Mouse (Mus musculus) left cerebral cortex, adult 11 months (tissue): ENCODE results near the gene Atp1a1.

Source experiments
- DNase-seq: peaks from one replicate; pipeline ENCODE4 v3.0.0; 2022; ENCODE audit warnings: low spot score

The Atp1a1 gene

DNA sequence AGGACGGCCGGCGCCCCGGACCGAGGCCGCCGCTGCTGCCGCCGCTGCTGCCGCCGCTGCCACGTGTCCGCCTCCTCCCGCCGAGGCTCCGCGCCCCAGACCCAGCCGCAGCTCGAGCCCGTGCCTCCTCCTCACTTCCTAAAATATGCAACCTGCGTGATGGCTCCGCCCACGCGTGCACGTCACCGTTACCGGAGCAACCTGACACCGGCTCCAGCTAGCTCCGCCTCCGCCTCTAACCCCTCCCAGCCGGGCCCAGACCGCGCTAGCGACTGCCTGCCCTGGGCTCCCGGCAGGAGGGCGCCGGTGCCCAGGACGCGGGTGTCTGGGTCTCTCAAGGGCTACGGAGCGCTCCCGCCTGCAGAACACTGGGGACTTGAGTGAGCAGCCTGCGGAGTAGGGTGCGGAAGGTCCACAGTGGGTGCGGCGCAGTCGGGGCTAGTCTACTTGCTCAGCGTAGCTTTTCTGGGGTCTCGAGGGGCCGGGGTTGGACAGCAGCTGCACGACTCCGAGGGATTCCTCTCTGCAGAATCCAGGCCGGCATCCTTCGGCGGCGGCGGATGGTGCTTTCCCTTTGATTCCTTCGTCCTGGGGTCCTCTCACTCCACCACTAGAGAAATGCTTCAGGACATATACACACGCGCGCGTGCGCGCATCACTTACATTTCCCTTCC is at the start of gene Atp1a1:
Gene Atp1a1 (minus strand): TSS at position 135 of the 674 bp plus-strand sequence.
- peak; percentile 99 for DNase-seq

DNA sequence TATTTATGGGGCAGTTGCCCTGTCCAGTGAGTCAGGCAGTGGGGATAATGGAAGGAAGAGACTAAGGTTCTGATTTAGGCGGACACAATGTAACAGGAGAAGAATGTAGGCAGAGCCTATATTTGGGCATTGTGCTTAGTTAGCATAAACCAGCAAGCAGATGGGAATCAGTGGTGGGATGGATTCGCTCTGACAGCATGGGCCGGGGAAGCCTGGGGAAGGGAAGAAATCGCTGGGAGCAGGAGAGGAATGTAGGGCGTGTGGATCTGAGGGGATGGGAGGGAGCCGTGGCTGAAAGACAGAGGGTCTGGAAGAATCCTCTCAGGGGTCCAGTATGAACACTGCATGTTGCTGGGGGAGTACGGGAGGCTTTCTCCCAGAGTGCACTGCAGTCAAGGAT is 49.0 kb upstream of the Atp1a1 start:
- peak; percentile 45 for DNase-seq

DNA sequence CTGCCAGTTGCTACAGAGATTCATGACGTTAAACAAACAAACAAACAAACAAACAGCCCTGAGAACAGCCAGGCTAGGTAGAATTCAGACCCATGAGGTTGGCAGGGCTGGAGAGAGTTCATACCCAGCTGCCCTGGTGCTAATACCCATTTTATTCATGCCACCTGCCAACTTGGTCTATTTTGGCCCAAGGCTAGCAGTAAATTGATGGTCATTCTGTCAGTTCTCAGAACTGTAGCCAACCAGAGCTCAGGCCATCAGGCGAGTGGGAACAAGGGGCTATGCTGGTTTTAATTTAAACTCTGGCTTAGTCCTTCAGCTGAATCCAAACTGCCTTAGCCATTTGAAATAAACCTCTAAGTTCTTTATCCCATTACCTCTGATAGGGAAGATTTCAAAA is 48.5 kb upstream of the Atp1a1 start:
- no peak for DNase-seq

DNA sequence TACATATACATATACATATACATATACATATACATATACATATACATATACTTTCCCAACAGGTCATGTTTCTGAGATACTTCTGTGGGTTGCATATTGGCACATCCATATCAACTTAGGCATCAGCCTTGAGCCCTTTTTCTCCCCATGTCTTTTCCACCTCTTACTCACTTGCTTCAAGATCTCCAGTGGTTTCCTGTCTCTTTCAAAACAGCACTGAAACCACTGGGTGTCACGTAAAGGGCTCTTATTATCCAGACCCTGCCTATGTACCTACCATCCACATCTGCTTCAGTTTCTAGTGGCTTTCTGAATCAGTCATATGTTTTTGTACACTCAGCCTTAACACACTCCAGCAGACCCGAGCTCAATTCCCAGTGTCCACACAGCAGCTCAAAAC is 45.8 kb upstream of the Atp1a1 start:
- DNase-seq, result no peak

DNA sequence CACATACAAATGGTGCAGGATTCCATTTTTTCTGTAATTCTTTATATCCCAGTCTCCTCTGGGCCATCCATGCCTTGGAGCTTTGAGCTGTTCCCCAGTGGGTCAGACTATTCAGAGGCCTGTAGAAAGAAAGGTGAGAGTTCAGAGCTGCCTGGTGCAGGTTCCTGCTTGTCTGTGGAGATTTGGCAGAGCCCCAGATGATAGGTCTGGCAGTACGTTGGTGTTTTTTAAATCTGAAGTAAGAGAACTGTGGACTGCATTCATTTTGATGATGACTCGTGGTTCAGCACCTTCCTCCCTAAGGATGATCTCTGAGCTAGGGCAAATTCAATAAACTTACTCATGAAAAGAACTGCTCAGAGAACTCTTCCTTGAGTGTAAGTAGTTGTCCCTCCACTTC is 44.8 kb upstream of the Atp1a1 start:
- DNase-seq, result no peak

DNA sequence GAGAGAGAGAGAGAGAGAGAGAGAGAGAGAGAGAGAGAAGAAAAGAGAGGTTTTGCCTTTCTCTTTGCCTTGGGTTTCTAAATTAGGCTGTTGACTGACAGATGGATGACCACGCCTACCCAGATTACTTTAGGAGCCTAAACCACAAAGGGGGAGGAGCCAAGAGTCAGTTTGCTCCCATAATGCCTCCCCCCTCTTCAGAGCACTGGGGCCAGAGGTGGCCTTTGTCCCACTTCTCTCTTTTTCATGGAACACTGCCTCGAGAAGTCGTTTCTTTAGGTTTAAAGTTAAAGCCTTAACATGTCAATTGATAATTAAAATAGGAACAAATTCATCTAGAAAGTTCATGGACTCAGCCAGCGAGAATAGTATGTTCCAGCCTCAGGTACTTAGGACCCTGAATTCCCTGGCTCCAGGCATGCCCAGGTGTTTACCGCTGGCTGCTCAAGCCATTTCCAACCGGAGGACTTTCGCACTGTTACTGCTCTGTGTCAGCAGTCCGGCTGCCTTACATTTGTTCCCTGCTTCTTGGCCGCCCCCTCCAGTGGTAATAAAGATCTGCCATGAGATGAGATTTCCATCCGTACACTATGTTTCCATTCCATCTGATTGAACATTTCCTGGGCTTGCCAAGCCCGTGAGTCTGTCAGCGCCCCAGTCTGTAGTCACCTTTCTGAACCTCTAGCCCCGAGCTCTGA is 43.8 kb upstream of the Atp1a1 start:
- no peak for DNase-seq

DNA sequence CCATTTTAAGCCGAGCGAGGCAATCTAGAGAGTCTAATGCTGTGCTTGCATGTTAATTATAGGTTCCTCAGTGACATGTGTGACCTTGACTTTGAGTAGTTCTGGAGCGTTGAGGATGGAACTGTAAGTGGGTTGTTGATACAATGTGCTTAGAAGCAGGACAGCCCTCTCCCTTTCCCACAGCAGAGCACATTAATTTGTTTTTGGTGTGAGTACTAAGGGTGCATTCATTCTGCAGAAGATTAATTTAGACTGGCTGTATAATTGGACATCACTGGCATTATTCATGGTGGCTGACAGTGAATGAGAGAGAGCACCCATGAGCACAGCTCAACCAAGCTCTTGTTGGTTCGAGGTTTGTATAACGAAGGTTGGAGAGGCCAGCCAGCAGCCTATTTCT is 42.3 kb upstream of the Atp1a1 start:
- DNase-seq, result no peak

DNA sequence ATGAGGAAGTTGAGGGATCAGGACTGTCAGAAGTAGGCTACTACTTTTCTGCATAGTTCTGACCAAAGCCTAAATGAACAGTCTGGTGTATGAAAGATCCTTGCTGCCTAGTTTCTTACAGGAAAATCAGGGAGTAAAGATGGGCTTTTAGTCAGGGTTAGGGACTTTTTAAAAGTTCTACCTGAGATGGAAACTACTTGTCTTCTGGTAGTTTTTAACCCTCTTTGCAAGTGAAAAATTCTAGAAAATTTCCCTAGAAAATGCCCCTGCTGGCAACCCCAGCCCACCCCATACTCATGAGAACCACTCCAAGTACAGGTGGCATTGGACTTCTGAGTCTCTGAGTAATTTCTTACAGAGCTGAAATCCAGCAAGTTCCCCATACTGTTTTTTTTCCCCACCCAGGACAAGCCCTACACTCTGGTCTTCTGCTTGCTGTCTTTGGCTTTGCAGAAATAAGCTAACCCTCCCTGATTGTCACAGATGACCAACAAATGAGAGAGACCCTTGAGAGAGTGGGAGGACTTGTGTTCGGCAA is 41.2 kb upstream of the Atp1a1 start:
- DNase-seq, result no peak

DNA sequence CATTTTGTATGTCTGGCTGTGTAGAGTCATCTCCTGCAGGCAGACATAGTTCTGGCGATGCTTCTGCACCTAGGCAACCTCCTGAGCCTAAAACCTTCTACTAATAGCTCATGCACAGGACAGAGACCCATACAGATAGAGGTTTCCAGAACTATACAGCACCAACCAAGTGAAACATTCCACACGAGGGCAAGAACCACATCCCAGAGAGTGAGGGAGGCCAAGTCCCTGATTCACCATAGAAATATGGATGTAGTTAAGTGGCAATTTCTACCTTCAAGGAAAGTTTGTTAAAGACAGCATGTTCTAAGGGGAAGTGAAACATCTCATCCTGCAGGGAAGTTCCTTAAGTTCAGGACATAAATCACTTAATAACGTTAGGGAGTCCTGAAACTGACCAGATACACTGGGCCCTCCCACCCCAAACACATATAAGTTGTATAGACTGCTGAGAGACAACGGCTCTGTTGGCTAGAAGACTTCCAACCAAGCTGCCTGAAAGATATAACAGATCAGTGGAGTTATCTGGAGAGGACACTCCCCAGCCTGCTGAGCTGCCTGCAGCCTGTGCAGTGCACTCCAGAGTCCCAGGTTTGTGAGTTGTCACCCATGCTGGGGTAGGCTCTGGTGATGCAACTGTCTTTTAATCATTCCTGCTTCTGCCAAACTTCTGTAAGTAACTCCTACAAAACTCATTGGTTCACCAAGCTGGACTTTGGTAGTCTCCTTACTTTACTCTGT is 39.7 kb upstream of the Atp1a1 start:
- no peak for DNase-seq

DNA sequence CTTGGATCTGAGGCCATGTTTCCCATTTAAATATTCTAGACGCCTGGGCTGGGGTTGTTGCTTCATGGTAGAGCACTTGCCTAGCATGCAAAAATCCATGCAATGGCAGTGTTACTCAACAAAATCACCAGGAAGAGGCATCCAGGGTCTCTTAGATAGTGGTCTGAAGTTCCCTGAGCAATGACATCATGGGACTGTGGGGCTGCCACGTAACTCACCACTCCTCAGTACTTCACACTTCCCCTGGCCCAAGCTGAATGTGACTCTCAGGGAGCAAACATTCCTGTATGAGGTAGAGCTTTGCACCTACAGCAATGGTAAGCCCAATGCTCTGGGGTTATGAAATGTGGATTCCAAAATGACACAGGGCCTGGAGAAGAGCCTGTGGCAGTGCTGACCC is 38.8 kb upstream of the Atp1a1 start:
- DNase-seq, result no peak

DNA sequence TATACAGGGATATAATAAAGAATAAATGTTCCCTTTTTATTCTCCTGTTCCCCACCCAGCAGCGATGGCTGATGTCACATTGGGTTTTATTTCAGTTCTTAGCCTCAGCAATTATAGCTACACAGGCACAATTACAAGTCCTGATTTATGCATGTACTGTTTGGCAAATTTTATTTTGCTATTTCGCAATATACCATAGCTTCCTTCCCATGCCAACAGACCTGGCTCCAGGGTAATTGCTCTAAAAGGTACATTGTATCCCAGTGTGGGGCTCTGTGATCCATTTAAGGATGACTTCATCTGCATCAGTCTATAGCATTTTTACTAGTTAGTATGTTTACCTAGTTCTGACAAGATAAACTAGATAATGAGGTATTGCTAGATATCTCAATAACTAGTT is 33.7 kb upstream of the Atp1a1 start:
- DNase-seq, result no peak

DNA sequence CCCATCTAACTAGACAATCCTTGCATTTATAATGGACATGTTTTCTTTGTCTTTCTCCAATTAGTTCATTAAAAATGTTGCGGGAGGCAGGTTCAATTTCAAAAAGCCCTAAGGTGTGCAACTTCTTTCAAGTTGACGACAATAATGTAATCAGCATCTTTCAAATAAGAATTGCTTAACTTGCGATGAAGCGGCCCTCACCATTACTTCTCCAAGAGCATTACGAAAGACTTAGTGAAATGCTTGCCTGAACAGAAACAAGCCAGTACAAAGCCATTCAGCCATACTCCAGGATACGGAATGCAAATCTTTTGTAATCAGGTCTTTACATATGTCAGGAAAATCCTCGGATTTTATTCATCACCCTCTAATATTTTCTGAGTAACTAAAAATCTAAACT is 32.0 kb upstream of the Atp1a1 start:
- no peak for DNase-seq

DNA sequence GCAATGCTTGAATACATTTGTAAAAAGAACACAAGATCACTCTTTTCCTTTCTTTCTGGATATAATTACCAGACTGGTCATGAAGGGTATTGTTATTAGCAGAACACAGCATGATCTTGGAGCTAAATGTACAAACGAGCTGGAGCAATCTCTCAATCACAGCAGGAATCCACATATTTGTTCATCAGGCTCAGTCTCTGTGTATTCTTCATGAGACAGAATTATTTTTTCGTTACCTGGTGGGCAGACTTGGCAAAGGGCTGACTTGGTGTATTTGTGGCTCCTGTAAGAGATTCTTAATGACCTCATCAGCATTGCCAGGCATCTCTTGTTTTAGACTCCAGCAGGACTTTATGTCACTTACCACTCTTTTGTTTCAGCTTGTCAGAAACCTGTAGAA is 31.6 kb upstream of the Atp1a1 start:
- no peak for DNase-seq

DNA sequence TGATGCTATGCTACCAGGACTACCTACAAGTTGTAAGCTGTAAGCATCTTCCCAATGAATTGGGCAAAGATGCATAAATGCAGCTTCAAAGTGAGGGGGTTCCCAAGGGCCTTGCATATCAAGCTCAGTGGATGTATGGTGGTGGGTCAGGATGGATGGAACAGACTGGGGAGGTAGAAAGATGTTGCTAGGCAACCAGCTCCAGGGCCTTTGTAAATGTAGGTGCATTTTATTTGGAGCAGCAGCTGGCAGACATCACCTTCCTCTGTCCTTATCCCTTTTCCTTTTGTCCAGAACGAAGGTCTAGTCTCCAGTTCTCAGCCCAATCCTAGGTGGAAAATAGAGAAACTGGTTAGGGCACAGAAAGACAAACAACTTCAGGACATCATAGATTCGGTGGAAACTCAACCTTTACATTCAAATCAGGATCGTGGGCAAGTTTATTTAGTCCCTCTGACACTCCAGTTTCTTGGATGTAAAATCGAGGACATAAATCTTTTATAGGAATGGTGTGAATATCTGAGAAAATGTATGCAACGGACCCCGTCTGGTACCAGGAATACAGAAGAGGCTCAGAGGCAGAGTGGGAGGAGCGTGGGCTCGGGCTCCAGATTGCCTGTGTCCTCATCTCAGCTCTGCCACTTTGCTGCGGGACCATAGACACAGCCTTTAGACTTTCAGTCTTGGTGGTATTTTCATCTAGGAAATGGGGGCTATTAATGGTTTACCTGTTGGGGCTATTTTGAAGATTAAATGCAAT is 29.8 kb upstream of the Atp1a1 start:
- peak; percentile 42 for DNase-seq

DNA sequence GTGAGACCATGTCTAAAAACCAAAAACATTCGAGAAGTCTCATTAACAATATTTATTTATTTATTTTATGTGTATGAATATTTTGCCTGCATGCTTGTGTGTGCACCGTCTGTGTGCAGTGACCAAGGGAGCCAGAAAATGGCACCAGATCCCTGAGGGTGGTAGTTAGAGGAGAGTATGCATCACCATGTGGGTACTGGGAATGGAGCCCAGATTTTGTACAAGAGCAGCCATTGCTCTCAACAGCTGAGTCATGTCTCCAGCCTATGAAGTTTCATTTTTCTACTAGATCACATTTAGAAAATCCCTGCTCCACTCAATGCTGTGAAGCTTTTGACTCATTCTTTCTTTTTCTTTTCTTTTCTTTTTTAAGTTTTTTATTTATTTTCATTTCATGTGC is 23.8 kb upstream of the Atp1a1 start:
- no peak for DNase-seq

DNA sequence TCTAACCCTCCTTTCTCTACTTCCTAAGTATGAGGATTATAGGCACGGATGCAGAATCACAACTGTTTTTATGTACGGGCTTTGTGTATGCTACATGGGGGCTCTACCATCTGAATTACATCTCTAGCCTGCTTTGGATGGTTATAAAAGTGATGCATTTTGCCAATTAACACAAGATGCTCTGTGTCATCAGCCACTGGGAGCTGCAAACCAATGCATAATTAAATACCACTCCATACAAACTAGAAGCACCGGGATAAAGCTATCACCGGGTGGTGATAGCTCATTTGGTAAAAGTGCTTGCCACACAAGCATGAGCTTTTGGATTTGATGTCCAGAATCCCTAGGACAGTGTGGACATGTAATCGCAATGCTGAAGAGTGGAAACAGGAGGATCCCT is 19.8 kb upstream of the Atp1a1 start:
- no peak for DNase-seq

DNA sequence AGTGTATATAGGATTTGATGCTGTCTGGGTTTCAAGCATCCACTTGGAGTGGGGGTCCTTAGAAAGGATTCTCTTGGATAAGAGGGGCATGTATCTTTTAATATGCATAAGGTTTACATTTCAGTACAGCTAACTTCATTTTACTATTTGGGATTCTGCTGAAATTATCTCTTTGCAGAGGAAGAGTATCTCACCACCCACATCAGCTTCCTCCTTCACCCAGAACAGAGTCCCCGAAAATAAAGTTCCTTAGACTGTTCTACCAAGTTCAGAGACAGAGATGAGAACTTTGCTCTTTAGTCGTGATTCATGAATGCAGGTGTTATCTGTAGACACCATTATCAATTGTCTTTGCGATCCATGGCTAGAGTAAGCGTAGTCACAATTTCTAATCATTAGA is 14.5 kb upstream of the Atp1a1 start:
- no peak for DNase-seq

DNA sequence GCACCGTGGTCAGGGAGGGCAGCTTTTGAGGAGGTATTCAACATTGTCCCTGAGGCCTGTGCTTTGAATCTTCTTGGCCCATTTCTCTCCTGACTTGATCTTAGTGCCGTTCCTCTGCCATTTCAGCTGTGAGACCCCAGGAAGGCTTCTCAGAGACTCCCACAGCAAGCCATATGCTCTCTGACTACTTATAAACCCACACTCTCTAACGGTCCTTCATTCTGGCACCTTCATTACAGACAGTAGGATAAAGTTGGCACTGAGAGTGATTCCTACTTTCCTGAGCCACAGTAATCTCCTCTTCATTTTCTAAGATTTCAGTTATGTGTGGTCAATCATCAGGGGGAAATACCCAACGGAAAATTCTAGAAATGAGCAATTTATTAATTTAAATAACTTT is 14.0 kb upstream of the Atp1a1 start:
- no peak for DNase-seq

DNA sequence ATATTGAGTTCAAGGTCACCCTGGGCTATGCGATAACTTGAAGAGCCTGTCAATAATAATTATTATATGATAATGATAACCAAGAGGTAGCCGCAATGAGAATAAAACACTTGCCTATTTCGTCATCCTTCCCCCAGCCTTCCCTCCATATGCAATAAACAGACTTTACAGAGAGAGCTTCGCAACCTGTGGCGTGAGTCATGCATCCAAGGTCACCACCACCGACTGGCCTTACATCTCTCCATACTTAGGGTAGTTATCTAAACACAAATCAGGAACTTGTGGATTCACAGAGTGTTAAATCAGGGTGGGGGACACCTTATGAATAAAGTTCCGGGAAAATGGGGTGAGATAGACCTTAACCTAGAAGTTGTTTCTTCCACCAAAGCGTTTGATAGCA is 13.0 kb upstream of the Atp1a1 start:
- DNase-seq, result no peak

DNA sequence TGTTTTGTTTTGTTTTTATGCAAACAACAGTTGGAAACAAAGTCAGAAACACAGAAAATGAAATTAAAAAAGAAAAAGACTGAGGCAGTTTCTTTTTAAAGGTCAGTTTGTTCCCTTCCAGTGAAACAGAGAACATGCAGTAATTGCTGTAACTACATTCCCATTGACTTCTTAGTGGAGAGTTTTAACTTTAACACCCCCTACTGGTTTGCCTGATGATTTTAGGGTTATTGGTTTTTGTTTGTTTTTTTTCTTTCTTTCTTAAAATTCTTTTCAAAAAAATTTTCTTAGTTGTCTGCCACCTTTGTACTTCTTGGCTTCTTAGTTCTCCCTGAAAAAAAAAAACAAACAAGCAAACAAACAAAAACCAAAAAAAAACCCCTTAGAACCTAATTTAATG is 12.5 kb upstream of the Atp1a1 start:
- no peak for DNase-seq

DNA sequence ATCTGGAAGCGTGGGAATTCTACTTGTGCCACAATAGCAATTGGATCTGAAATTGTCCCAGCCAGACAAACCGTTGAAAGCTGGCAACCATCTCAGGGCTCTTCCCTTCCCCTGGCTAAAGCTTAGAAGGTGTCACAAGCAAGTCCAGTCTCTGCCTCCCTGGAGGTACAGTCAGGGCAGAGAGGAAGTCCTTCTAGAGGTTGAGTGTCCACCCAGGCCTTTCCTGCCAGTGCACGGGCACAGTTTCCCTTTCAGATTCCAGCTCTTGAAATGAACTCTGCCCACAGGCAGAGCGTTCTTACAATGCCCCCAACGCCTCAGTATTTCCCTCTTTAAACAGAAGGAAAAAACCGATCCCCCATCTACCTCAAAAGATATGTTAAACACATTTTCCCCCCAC is 11.4 kb upstream of the Atp1a1 start:
- no peak for DNase-seq

DNA sequence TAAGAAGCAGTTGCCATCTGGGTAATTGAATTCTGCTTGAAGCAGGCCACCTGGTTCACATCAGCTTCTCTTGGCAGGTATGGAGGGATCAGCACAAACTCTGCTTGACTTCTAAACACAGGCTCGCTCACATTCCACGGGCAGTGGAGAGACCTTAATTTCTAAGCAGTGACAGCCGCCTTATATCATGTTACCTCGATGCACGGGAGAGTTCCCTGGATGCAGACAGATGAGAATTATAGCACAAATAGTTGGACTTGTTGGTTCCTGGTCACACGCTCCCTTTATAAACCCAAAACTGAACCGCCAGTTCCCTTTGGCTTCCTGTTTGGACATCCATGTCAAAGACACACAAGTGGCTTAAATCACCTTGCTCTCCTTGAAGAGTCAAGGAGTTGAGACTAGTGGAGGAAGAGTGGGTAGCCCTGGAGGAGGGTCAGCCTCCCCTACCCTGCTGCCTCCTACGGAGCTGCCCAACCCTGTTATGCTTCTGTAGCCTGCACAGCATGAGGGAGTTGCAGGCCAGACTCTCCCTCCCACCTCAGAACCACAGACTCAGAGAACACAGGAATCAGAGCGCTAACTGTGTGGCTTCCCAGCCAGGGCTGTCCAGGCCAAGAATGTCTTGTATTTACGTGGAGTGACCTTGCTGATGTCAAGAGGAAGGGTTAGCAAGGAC is 7.5 kb upstream of the Atp1a1 start:
- DNase-seq, result no peak
